Mouse (Mus musculus): ENCODE results near the gene C1qtnf2. TPM values are rescaled to one million over a fixed set of nuclear protein-coding genes. Genes with fewer than 3 reads are reported as not detected.

C1qtnf2 gene
- total RNA-seq, 2 experiments from 2014 or later, result not detected

GRCm38 (mm10) chr11:43528683-43529499 lies 54.8 kb downstream of the C1qtnf2 start, which contains the start of gene Ccnjl:
Ccnjl (plus strand) TSS chr11:43528784.
- ATAC-seq (replicated peaks; ENCODE audit: poor library complexity, severe bottlenecking), result peak; percentile 64

- ATAC-seq (replicated peaks; ENCODE audit: poor library complexity, severe bottlenecking), result no peak
Measured at GRCm38 (mm10) chr11:43530043-43530442, 56.0 kb downstream of the C1qtnf2 start.

DNA sequence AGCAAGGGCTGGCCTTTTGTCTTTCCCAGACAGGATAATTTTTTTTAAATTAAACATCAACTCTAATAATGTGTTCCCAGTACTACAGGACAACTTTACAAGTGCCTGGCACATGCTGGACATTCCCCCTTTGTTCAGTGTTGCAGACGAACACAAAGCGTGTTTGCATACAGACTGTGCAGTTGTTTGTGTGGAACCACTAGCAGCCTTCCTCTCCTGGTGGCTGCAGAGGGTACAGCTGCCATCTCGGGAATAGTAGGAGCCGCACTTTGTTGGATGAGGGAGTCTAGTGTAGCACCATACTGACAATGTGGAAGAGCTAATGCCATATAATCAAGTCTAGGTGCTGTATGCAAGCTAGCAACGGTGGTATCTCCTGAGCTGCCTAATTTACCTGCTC lies 57.5 kb downstream of the C1qtnf2 start:
- ATAC-seq (replicated peaks; ENCODE audit: poor library complexity, severe bottlenecking), result no peak

DNA sequence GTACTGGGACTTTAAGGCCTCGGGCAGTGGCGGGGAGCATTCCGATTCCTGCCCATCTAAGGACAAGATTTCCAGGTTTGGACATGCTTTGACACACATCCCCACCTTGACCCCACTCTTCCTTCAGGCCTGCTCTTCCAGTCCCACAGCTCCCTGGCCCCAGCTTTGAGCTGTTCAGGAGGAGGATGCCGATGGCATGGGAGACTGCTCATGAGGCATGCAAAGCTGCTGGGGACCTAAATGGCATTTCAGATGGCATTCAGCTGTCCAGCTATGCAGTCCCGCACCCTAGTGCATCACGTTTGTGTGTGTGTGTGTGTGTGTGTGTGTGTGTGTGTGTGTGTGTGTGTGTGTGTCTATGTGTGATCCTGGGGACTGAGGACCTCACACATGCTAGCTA lies 63.0 kb downstream of the C1qtnf2 start:
- ATAC-seq (replicated peaks; ENCODE audit: poor library complexity, severe bottlenecking), result no peak; the same call in 1 of the 2 replicates

- ATAC-seq (replicated peaks; ENCODE audit: poor library complexity, severe bottlenecking), result no peak
Measured at GRCm38 (mm10) chr11:43539863-43540262, 65.8 kb downstream of the C1qtnf2 start.

Other genes starting within 250 kb of the C1qtnf2 start
- gene Pttg1, start 48.0 kb upstream of the C1qtnf2 start, total RNA-seq (2014; fragmentation: Nextera tagmentation), result 57.8 and 90.6 TPM in 2 replicates
- 58.6 and 63.3 TPM in 2 replicates for gene Pttg1, start 48.0 kb upstream of the C1qtnf2 start, total RNA-seq (2017)
- gene Slu7, start 40.5 kb upstream of the C1qtnf2 start, total RNA-seq (2014; fragmentation: Nextera tagmentation), result 24.6 and 26.3 TPM in 2 replicates
- gene Slu7, start 40.5 kb upstream of the C1qtnf2 start, total RNA-seq (2017), result 82.8 and 112 TPM in 2 replicates
- 1.9 TPM in 1 of 2 replicates, not detected in the other for gene Ccnjl, start 54.5 kb downstream of the C1qtnf2 start, total RNA-seq (2014; fragmentation: Nextera tagmentation)
- not detected in 2 replicates for gene Ccnjl, start 54.5 kb downstream of the C1qtnf2 start, total RNA-seq (2017)
- gene 4933415A04Rik, start 112.8 kb downstream of the C1qtnf2 start, total RNA-seq (2014; fragmentation: Nextera tagmentation), result not detected in 2 replicates
- not detected in 2 replicates for gene 4933415A04Rik, start 112.8 kb downstream of the C1qtnf2 start, total RNA-seq (2017)
- not detected in 2 replicates for gene Fabp6, start 127.3 kb downstream of the C1qtnf2 start, total RNA-seq (2014; fragmentation: Nextera tagmentation)
- not detected in 2 replicates for gene Fabp6, start 127.3 kb downstream of the C1qtnf2 start, total RNA-seq (2017)
- gene Pwwp2a, start 207.7 kb downstream of the C1qtnf2 start, total RNA-seq (2014; fragmentation: Nextera tagmentation), result 39.0 and 48.2 TPM in 2 replicates
- 29.1 and 42.0 TPM in 2 replicates for gene Pwwp2a, start 207.7 kb downstream of the C1qtnf2 start, total RNA-seq (2017)